In genomic region chr9:62407357-62408146, GRCm38 (mm10) we compare ENCODE assay signal across 15 mouse cellular contexts.
DNase-seq lines count a peak whose midpoint lies in the region; ATAC-seq and TF ChIP-seq lines count a peak whose summit lies in the region.
"Had no signal": no experiment of that assay in that cellular context is flagged by ENCODE, and none has a peak within 500 bp of the region (broad histone marks: within the 10 kb centered on the region; RNA-seq: fewer than 3 reads in every experiment).

No protein-coding gene starts in this region.

- no peaks in the 10 kb centered on the region for H3K79me2 ChIP-seq in MEL (ENCODE audit: control insufficient read depth, insufficient read depth, low read length, poor library complexity)

- no peak; the same call in 1 of the 2 replicates for TF ChIP-seq RAD21 in MEL (IDR thresholded peaks at IDR 0.05; ENCODE audit: low read depth, low read length)

- WGBS in heart, postnatal 0 days = 42% methylated on average over 5 of the region's 5 CpGs
- WGBS in liver, embryonic 14.5 days (ENCODE audit: insufficient replicate concordance) = 34% methylated on average over 5 of the region's 5 CpGs
- WGBS in forebrain, embryonic 16.5 days = 85% methylated on average over 5 of the region's 5 CpGs

- no peak for TF ChIP-seq CTCF in heart, postnatal 0 days (IDR thresholded peaks at IDR 0.05; ENCODE audit: low read depth)
- TF ChIP-seq CTCF in MEL (IDR thresholded peaks at IDR 0.05 in 2 of 3, conservative IDR thresholded peaks at IDR 0.05 in 1 of 3; ENCODE audit: control insufficient read depth in 1 of 3, insufficient read depth in 1 of 3, low read depth in 2 of 3, low read length in 3 of 3, poor library complexity in 1 of 3, severe bottlenecking in 1 of 3) = peak in 2 of 3 experiments; percentile 14 to 32; a peak in 3 of 6 replicates
- peak; percentile 10; the same call in 1 of the 2 replicates for TF ChIP-seq CTCF in liver, embryonic 14.5 days (IDR thresholded peaks at IDR 0.05; ENCODE audit: low read depth)

- no peak for ATAC-seq in heart, postnatal 0 days (ENCODE audit: insufficient read depth, low read depth)
- ATAC-seq in liver, embryonic 14.5 days (ENCODE audit: insufficient read depth) = peak; percentile 65; the same call in 1 of the 2 replicates
- ATAC-seq in megakaryocyte progenitor cell, adult 5-6 weeks (replicated peaks; ENCODE audit: poor library complexity) = peak; percentile 84
- ATAC-seq in forebrain, embryonic 16.5 days = no peak
- ATAC-seq: CD4-positive, CD25-positive, alpha-beta regulatory T cell, adult 4 months; forebrain, embryonic 14.5 days had no signal

- no peaks in the 10 kb centered on the region for H3K4me1 ChIP-seq in heart, postnatal 0 days (ENCODE audit: control insufficient read depth, insufficient read depth)
- H3K4me1 ChIP-seq in MEL (ENCODE audit: control insufficient read depth in 1 of 2, insufficient read depth in 2 of 2, low read length in 2 of 2) = peaks cover 11 to 18% of the 10 kb centered on the region in 2 experiments
- H3K4me1 ChIP-seq in liver, embryonic 14.5 days (replicated peaks; ENCODE audit: control insufficient read depth in 2 of 2, insufficient read depth in 2 of 2, low read length in 1 of 2) = peaks cover 2 to 14% of the 10 kb centered on the region in 2 experiments; a peak in 3 of 4 replicates
- H3K4me1 ChIP-seq in forebrain, embryonic 16.5 days (replicated peaks; ENCODE audit: control insufficient read depth, insufficient read depth, low read length) = no peaks in the 10 kb centered on the region
- H3K4me1 ChIP-seq: embryonic facial prominence, embryonic 13.5 days; hindbrain, embryonic 15.5 days had no signal

- H3K36me3 ChIP-seq in heart, postnatal 0 days (replicated peaks; ENCODE audit: control insufficient read depth, insufficient read depth, low read length) = no peaks in the 10 kb centered on the region
- H3K36me3 ChIP-seq in MEL (ENCODE audit: control insufficient read depth in 1 of 2, insufficient read depth in 2 of 2, low read length in 2 of 2) = peaks cover 0 to 15% of the 10 kb centered on the region in 2 experiments; a peak in 2 of 4 replicates
- H3K36me3 ChIP-seq in liver, embryonic 14.5 days (replicated peaks; ENCODE audit: control insufficient read depth, insufficient read depth, low read depth) = no peaks in the 10 kb centered on the region
- H3K36me3 ChIP-seq in forebrain, embryonic 16.5 days (ENCODE audit: control insufficient read depth, insufficient read depth) = no peaks in the 10 kb centered on the region
- H3K36me3 ChIP-seq: embryonic facial prominence, embryonic 13.5 days; hindbrain, embryonic 15.5 days; lung, embryonic 15.5 days had no signal

- H3K27ac ChIP-seq in heart, postnatal 0 days (ENCODE audit: low read depth) = 0 out of 2 replicates have a peak overlapping the region, but pooled peaks have one; percentile 55
- H3K27ac ChIP-seq in MEL (ENCODE audit: control insufficient read depth, low read depth, low read length) = peak overlapping the region; percentile 81
- H3K27ac ChIP-seq in liver, embryonic 14.5 days = no peak overlapping the region
- H3K27ac ChIP-seq in forebrain, embryonic 16.5 days (ENCODE audit: low read length) = no peak overlapping the region
- H3K27ac ChIP-seq: embryonic facial prominence, embryonic 13.5 days; hindbrain, embryonic 15.5 days; lung, embryonic 15.5 days had no signal

- intact Hi-C loops in heart, postnatal 14 days (cut with DNase I) = no loop called here

- DNase-seq in heart, postnatal 0 days (ENCODE audit: low spot score) = no peak
- DNase-seq in heart, postnatal 14 days = no peak
- DNase-seq in MEL (ENCODE audit: low read depth, low spot score) = peak; percentile 75
- DNase-seq in liver, embryonic 14.5 days (ENCODE audit: low read depth in 3 of 3, low spot score in 3 of 3) = no peak
- no peak for DNase-seq in left cerebral cortex, adult 9 months (ENCODE audit: low spot score in 2 of 2)
- DNase-seq: gastrocnemius, postnatal 25 days; kidney, postnatal 14 days; thymus, adult 18-20 months had no signal

- peak; percentile 38; the same call in 1 of the 2 replicates for TF ChIP-seq EP300 in heart, postnatal 0 days (IDR thresholded peaks at IDR 0.05; ENCODE audit: low read depth)
- peak; percentile 86 to 90 for TF ChIP-seq EP300 in MEL (IDR thresholded peaks at IDR 0.05; ENCODE audit: low read depth in 1 of 2, low read length in 2 of 2)
- TF ChIP-seq EP300 in liver, embryonic 14.5 days (IDR thresholded peaks at IDR 0.05; ENCODE audit: low read depth) = peak; percentile 50

- no peak overlapping the region for H3K4me3 ChIP-seq in heart, postnatal 0 days (ENCODE audit: low read depth, low read length)
- H3K4me3 ChIP-seq in MEL (ENCODE audit: control insufficient read depth in 1 of 2, insufficient read depth in 1 of 2, low read depth in 2 of 2, low read length in 2 of 2) = no peak overlapping the region
- H3K4me3 ChIP-seq in liver, embryonic 14.5 days (ENCODE audit: insufficient read depth in 1 of 2, low read depth in 2 of 2, low read length in 2 of 2) = no peak overlapping the region
- no peak overlapping the region for H3K4me3 ChIP-seq in forebrain, embryonic 16.5 days (replicated peaks; ENCODE audit: low read length)
- H3K4me3 ChIP-seq: embryonic facial prominence, embryonic 13.5 days; hindbrain, embryonic 15.5 days; lung, embryonic 15.5 days had no signal

- no peak for TF ChIP-seq POLR2A in MEL (IDR thresholded peaks at IDR 0.05; ENCODE audit: control insufficient read depth in 1 of 2, insufficient read depth in 1 of 2, low read depth in 1 of 2, low read length in 2 of 2, poor library complexity in 1 of 2)

- no peaks in the 10 kb centered on the region; the same call in 1 of the 2 replicates for H3K9me3 ChIP-seq in heart, postnatal 0 days (replicated peaks; ENCODE audit: control insufficient read depth, low read length)
- H3K9me3 ChIP-seq in MEL (replicated peaks; ENCODE audit: insufficient read depth, low read length) = no peaks in the 10 kb centered on the region
- no peaks in the 10 kb centered on the region for H3K9me3 ChIP-seq in liver, embryonic 14.5 days (ENCODE audit: control insufficient read depth, low read length)
- H3K9me3 ChIP-seq in forebrain, embryonic 16.5 days (ENCODE audit: control insufficient read depth, low read length) = no peaks in the 10 kb centered on the region
- H3K9me3 ChIP-seq: embryonic facial prominence, embryonic 13.5 days; hindbrain, embryonic 15.5 days; lung, embryonic 15.5 days had no signal

- H3K27me3 ChIP-seq in heart, postnatal 0 days (ENCODE audit: control insufficient read depth, insufficient read depth, low read length) = no peaks in the 10 kb centered on the region
- H3K27me3 ChIP-seq in MEL (ENCODE audit: control insufficient read depth in 1 of 2, insufficient read depth in 2 of 2, low read length in 2 of 2) = no peaks in the 10 kb centered on the region
- H3K27me3 ChIP-seq in liver, embryonic 14.5 days (ENCODE audit: control insufficient read depth, insufficient read depth, low read length) = no peaks in the 10 kb centered on the region
- no peaks in the 10 kb centered on the region for H3K27me3 ChIP-seq in forebrain, embryonic 16.5 days (replicated peaks; ENCODE audit: control insufficient read depth, insufficient read depth, low read length)
- H3K27me3 ChIP-seq: embryonic facial prominence, embryonic 13.5 days; hindbrain, embryonic 15.5 days; lung, embryonic 15.5 days had no signal

- H3K4me2 ChIP-seq in heart, postnatal 0 days (ENCODE audit: low read depth, low read length) = no peak overlapping the region
- H3K4me2 ChIP-seq in liver, embryonic 14.5 days (ENCODE audit: low read depth) = no peak overlapping the region
- H3K4me2 ChIP-seq in forebrain, embryonic 16.5 days (ENCODE audit: low read length) = no peak overlapping the region
- H3K4me2 ChIP-seq: embryonic facial prominence, embryonic 13.5 days; hindbrain, embryonic 15.5 days; lung, embryonic 15.5 days had no signal

- no peak overlapping the region for H3K9ac ChIP-seq in heart, postnatal 0 days (replicated peaks; ENCODE audit: low read depth, low read length)
- H3K9ac ChIP-seq in MEL (ENCODE audit: control insufficient read depth, low read depth, low read length, poor library complexity, severe bottlenecking) = no peak overlapping the region
- no peak overlapping the region for H3K9ac ChIP-seq in liver, embryonic 14.5 days (replicated peaks)
- no peak overlapping the region for H3K9ac ChIP-seq in forebrain, embryonic 16.5 days (replicated peaks; ENCODE audit: low read depth, low read length)
- H3K9ac ChIP-seq: embryonic facial prominence, embryonic 13.5 days; hindbrain, embryonic 15.5 days; lung, embryonic 15.5 days had no signal

TF ChIP-seq in MEL, 35 proteins besides CTCF, POLR2A, EP300 and RAD21 (continues in another document):
- TF ChIP-seq ELF1 (IDR thresholded peaks at IDR 0.05; ENCODE audit: low read depth, low read length) = 0 out of 2 replicates have a peak, but pooled peaks have one; percentile 34
- no peak for TF ChIP-seq MAZ (IDR thresholded peaks at IDR 0.05; ENCODE audit: low read depth, low read length)
- no peak for TF ChIP-seq USF1 (IDR thresholded peaks at IDR 0.05; ENCODE audit: low read depth, low read length)
- TF ChIP-seq E2F4 (IDR thresholded peaks at IDR 0.05; ENCODE audit: borderline replicate concordance, low read depth, low read length) = no peak
- TF ChIP-seq NRF1 (IDR thresholded peaks at IDR 0.05; ENCODE audit: insufficient read depth, low read depth, low read length, poor library complexity, severe bottlenecking) = no peak
- TF ChIP-seq ETS1 (IDR thresholded peaks at IDR 0.05; ENCODE audit: low read depth, low read length) = peak; percentile 68
- peak; percentile 80 for TF ChIP-seq RCOR1 (IDR thresholded peaks at IDR 0.05; ENCODE audit: low read depth, low read length)
- TF ChIP-seq UBTF (IDR thresholded peaks at IDR 0.05; ENCODE audit: borderline replicate concordance, insufficient read depth, low read depth, low read length) = no peak
- no peak for TF ChIP-seq MYB (IDR thresholded peaks at IDR 0.05; ENCODE audit: low read depth, low read length)
- TF ChIP-seq MAFK (IDR thresholded peaks at IDR 0.05; ENCODE audit: borderline replicate concordance, low read depth, low read length) = peak; percentile 41; the same call in 1 of the 2 replicates
- TF ChIP-seq POLR2AphosphoS5 (IDR thresholded peaks at IDR 0.05; ENCODE audit: borderline replicate concordance, low read depth, low read length) = no peak
- TF ChIP-seq ZMIZ1 (IDR thresholded peaks at IDR 0.05; ENCODE audit: low read depth, low read length) = no peak
- TF ChIP-seq ZKSCAN1 (IDR thresholded peaks at IDR 0.05; ENCODE audit: low read depth, low read length) = no peak
- no peak for TF ChIP-seq POLR2AphosphoS2 (IDR thresholded peaks at IDR 0.05; ENCODE audit: low read length)
- no peak for TF ChIP-seq CHD1 (IDR thresholded peaks at IDR 0.05; ENCODE audit: low read depth, low read length)
- TF ChIP-seq MEF2A (IDR thresholded peaks at IDR 0.05; ENCODE audit: extremely low read depth, insufficient replicate concordance, low read depth, low read length, poor library complexity, severe bottlenecking) = no peak
- TF ChIP-seq KAT2A (conservative IDR thresholded peaks at IDR 0.05; ENCODE audit: low read depth, low read length) = no peak; the same call in 1 of the 2 replicates
- peak; percentile 92 for TF ChIP-seq GATA1 (IDR thresholded peaks at IDR 0.05; ENCODE audit: low read depth, low read length)

Comparison
In these comparisons a context has a peak if more than half of its experiments do, and no peak if none do; other contexts are left out.
1. ATAC-seq: peak in liver, embryonic 14.5 days (single experiment) and megakaryocyte progenitor cell, adult 5-6 weeks (single experiment); none in heart, postnatal 0 days (single experiment) and forebrain, embryonic 16.5 days (single experiment).
2. H3K27ac ChIP-seq: peak in heart, postnatal 0 days (single experiment) and MEL (single experiment); none in liver, embryonic 14.5 days (single experiment) and forebrain, embryonic 16.5 days (single experiment).